In genomic region chr8:71569366-71570290, GRCm38 (mm10) we compare ENCODE assay signal across 8 mouse cellular contexts. TPM values are rescaled to one million over a fixed set of nuclear protein-coding genes. Genes with fewer than 3 reads are reported as not detected.
A peak's percentile ranks its signal among the peaks of the same experiment; 100 is the strongest.
DNase-seq lines count a peak whose midpoint lies in the region; ATAC-seq and TF ChIP-seq lines count a peak whose summit lies in the region.

No protein-coding gene starts in this region.

- peaks cover 17% of the 10 kb centered on the region for H3K4me1 ChIP-seq in hindbrain, embryonic 12.5 days
- peaks cover 40% of the 10 kb centered on the region for H3K4me1 ChIP-seq in lung, embryonic 15.5 days
- peaks cover 25% of the 10 kb centered on the region for H3K4me1 ChIP-seq in olfactory bulb, adult 2 months (ENCODE audit: control insufficient read depth, insufficient read depth, low read length)

- H3K4me3 ChIP-seq in hindbrain, embryonic 12.5 days: peak overlapping the region; percentile 56
- peak overlapping the region; percentile 66 for H3K4me3 ChIP-seq in lung, embryonic 15.5 days
- peak overlapping the region; percentile 82 for H3K4me3 ChIP-seq in olfactory bulb, adult 2 months (ENCODE audit: insufficient read depth, low read depth, low read length)

- DNase-seq in R1 (ENCODE audit: low read depth, low spot score): peak; percentile 98
- peak; percentile 92 to 93 for DNase-seq in cerebellum, postnatal 36 days
- peak; percentile 74 to 80 for DNase-seq in frontal cortex, postnatal 25 days (ENCODE audit: low spot score in 2 of 2)
- DNase-seq in layer of hippocampus, adult 9-11 months: peak; percentile 95
- DNase-seq in thymus, adult 18-20 months: peak; percentile 49 to 74

- TF ChIP-seq POLR2A in olfactory bulb, adult 2 months (IDR thresholded peaks at IDR 0.05; ENCODE audit: insufficient read depth, low read depth, low read length): no peak

- under 1% methylated on average over 51 of the region's 51 CpGs for WGBS in hindbrain, embryonic 12.5 days
- WGBS in lung, embryonic 15.5 days: under 1% methylated on average over 51 of the region's 51 CpGs
- WGBS in olfactory bulb, adult 2 months: under 1% methylated on average over 51 of the region's 51 CpGs

- no peaks in the 10 kb centered on the region for H3K36me3 ChIP-seq in hindbrain, embryonic 12.5 days
- no peaks in the 10 kb centered on the region for H3K36me3 ChIP-seq in lung, embryonic 15.5 days

- no peak for TF ChIP-seq CTCF in olfactory bulb, adult 2 months (IDR thresholded peaks at IDR 0.05; ENCODE audit: insufficient read depth, low read depth, low read length)

- no peaks in the 10 kb centered on the region for H3K9me3 ChIP-seq in hindbrain, embryonic 12.5 days (replicated peaks)
- no peaks in the 10 kb centered on the region for H3K9me3 ChIP-seq in lung, embryonic 15.5 days

- H3K9ac ChIP-seq in hindbrain, embryonic 12.5 days: peak overlapping the region; percentile 73
- peak overlapping the region; percentile 51 for H3K9ac ChIP-seq in lung, embryonic 15.5 days

- H3K27me3 ChIP-seq in hindbrain, embryonic 12.5 days: peaks cover 33% of the 10 kb centered on the region
- no peaks in the 10 kb centered on the region; the same call in 1 of the 2 replicates for H3K27me3 ChIP-seq in lung, embryonic 15.5 days

- H3K27ac ChIP-seq in hindbrain, embryonic 12.5 days: peak overlapping the region; percentile 78
- H3K27ac ChIP-seq in lung, embryonic 15.5 days: peak overlapping the region; percentile 92
- H3K27ac ChIP-seq in olfactory bulb, adult 2 months (ENCODE audit: insufficient read depth, low read depth, low read length): peak overlapping the region; percentile 98

- peak overlapping the region; percentile 91 for H3K4me2 ChIP-seq in hindbrain, embryonic 12.5 days (replicated peaks)
- H3K4me2 ChIP-seq in lung, embryonic 15.5 days: peak overlapping the region; percentile 82

- peak; percentile 84 for ATAC-seq in hindbrain, embryonic 12.5 days (ENCODE audit: low FRiP score)
- ATAC-seq in lung, embryonic 15.5 days (ENCODE audit: borderline replicate concordance, extremely low read depth, low FRiP score, low TSS enrichment): peak; percentile 69

RNA-seq across cellular contexts. Expression of gene Slc27a1, which starts 0.9 kb away (rescaled TPM):
- polyA plus RNA-seq in hindbrain, embryonic 12.5 days (2016; fragmentation: Nextera tagmentation; extraction: Ambion mirVana): 51.3 and 54.8 TPM in 2 replicates
- 34.3 and 36.7 TPM in 2 replicates for polyA plus RNA-seq in lung, embryonic 15.5 days (2015; fragmentation: Nextera tagmentation; extraction: Ambion mirVana)
- not detected in 2 replicates for polyA plus RNA-seq in olfactory bulb, adult 2 months (2012; ENCODE audit: insufficient read depth, insufficient read length, low replicate concordance, missing spikeins)

RNA-seq across cellular contexts. Expression of gene Nxnl1, which starts 3.2 kb away (rescaled TPM):
- not detected in 2 replicates for polyA plus RNA-seq in hindbrain, embryonic 12.5 days (2016; fragmentation: Nextera tagmentation; extraction: Ambion mirVana)
- not detected in 2 replicates for polyA plus RNA-seq in lung, embryonic 15.5 days (2015; fragmentation: Nextera tagmentation; extraction: Ambion mirVana)
- polyA plus RNA-seq in olfactory bulb, adult 2 months (2012; ENCODE audit: insufficient read depth, insufficient read length, low replicate concordance, missing spikeins): not detected in 2 replicates

RNA-seq across cellular contexts. Expression of gene Tmem221, which starts 11.0 kb away (rescaled TPM):
- 0.18 and 0.56 TPM in 2 replicates for polyA plus RNA-seq in hindbrain, embryonic 12.5 days (2016; fragmentation: Nextera tagmentation; extraction: Ambion mirVana)
- 3.3 and 4.6 TPM in 2 replicates for polyA plus RNA-seq in lung, embryonic 15.5 days (2015; fragmentation: Nextera tagmentation; extraction: Ambion mirVana)
- not detected in 2 replicates for polyA plus RNA-seq in olfactory bulb, adult 2 months (2012; ENCODE audit: insufficient read depth, insufficient read length, low replicate concordance, missing spikeins)

RNA-seq across cellular contexts. Expression of gene Pgls, which starts 22.3 kb away (rescaled TPM):
- 197 and 202 TPM in 2 replicates for polyA plus RNA-seq in hindbrain, embryonic 12.5 days (2016; fragmentation: Nextera tagmentation; extraction: Ambion mirVana)
- polyA plus RNA-seq in lung, embryonic 15.5 days (2015; fragmentation: Nextera tagmentation; extraction: Ambion mirVana): 228 and 230 TPM in 2 replicates
- not detected in 2 replicates for polyA plus RNA-seq in olfactory bulb, adult 2 months (2012; ENCODE audit: insufficient read depth, insufficient read length, low replicate concordance, missing spikeins)

RNA-seq across cellular contexts. Expression of gene Mvb12a, which starts 26.9 kb away (rescaled TPM):
- 51.7 and 58.4 TPM in 2 replicates for polyA plus RNA-seq in hindbrain, embryonic 12.5 days (2016; fragmentation: Nextera tagmentation; extraction: Ambion mirVana)
- 95.2 and 96.6 TPM in 2 replicates for polyA plus RNA-seq in lung, embryonic 15.5 days (2015; fragmentation: Nextera tagmentation; extraction: Ambion mirVana)
- not detected in 2 replicates for polyA plus RNA-seq in olfactory bulb, adult 2 months (2012; ENCODE audit: insufficient read depth, insufficient read length, low replicate concordance, missing spikeins)

Comparison
In these comparisons a context has a peak if more than half of its experiments do, and no peak if none do; other contexts are left out.
1. Peak in every context shown above with its lines: DNase-seq, ATAC-seq, H3K4me3 ChIP-seq and H3K27ac ChIP-seq.